Mouse (Mus musculus) layer of hippocampus, adult 9-11 months (tissue): ENCODE measurements around the gene Gm21833.
"Not testable (repeated sequence)": the region's sequence is repeated elsewhere in the genome, so short reads cannot be mapped to it uniquely, and the experiment has no call there.

Source experiments
- DNase-seq: peaks from one replicate; pipeline ENCODE4 v3.0.0; 2022

Gm21833 gene

DNA sequence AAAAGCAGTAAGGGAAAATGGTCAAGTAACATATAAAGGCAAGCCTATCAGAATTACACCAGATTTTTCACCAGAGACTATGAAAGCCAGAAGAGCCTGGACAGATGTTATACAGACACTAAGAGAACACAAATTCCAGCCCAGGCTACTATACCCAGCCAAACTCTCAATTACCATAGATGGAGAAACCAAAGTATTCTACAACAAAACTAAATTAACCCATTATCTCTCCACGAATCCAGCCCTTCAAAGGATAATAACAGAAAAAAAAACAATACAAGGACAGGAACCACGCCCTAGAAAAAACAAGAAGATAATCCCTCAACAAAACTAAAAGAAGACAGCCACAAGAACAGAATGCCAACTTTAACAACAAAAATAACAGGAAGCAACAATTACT, at the start of gene Gm21833:
Gene Gm21833 (plus strand): TSS at position 301 of the 400 bp plus-strand sequence.
- DNase-seq, result not testable (repeated sequence)

DNA sequence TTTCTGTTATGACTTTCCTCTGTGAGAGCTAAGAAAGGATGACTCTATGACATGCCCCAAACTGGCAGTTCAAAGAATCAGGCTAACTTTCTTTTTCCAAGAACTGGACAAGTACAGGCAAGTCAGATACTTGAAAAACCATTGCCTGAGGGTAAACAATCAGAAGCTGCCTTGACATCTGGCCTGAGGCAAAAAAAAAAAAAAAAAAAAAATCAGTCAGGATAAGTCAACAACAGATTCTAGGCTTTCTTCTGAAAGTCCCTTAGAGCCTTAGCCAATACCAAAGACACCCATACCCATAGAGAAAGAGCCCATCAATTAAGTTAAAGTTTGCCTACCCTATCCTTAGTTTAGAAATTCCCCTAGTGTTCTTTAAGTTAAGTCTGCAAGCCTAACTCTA, 38.7 kb upstream of the Gm21833 start:
- DNase-seq, result no peak

DNA sequence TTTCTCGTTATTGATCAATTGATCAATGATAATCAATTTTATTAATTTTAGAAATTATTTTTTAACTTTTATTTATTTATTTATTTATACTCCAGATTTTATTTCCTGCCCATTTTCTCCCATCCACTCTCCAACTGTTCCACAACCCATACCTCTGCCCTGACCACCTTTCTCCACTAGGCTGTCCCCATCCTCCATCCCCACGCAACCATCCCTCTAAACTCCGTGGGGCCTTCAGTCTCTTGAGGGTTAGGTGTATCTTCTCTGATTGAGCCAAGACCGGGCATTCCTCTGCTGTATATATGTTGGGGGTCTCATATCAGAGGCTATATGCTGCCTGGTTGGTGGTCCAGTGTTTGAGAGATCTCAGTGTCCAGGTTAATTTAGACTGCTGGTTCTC, 31.7 kb upstream of the Gm21833 start:
- DNase-seq, result no peak

DNA sequence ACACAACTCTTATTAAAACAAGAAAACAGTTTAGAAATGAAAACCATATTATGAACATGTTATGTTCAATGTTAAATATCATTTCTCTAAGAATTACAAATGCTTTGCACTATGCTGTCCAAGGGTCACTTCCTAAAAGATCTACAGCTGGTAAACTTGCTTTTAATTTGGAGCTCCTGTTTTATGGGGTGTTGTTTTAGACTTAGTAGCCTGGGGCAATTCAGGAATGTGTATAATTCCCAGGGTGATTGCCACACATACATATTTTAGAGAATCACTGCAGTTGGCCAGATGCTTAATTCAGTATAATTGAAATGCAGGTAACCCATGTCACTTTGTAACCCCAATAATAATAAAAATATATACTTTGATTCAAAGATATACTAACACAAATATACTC, 12.9 kb upstream of the Gm21833 start:
- DNase-seq, result no peak

DNA sequence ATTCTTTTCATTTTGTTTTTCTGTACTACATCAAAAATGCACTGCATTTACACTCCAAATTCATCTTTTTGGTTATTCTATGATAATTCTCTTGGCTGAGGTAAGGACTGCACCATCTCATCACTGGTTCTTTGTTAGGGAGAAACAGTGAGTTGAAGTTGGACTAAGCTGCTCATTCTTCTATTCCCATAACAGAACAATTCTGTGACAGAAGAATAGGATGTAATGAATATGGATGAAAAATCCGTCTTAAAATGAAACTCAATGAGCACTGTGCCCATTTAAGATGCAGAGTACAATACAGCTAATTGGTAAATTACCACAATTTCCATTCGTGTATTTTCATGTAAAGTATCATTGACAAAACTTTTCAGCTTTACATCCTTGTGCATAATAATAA, 11.6 kb upstream of the Gm21833 start:
- DNase-seq, result no peak

DNA sequence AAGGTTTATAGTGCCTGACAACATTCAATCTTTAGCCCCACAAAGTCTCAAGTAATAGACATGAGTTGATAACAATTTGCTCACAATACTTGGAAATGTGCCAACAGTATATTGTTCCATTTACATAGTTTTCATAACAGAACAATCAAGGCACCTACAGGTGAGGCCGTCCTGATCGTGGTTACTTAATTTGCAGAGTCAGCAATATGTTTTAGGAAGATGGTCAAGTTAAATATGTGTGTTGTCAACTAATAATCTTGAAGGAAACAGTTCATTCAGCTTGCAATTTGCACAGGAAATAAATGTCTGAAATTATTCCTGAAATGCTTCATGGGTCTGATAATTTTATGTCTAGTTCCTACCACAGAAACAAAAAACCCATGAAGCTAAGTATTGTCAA, 27.6 kb downstream of the Gm21833 start:
- no peak for DNase-seq

DNA sequence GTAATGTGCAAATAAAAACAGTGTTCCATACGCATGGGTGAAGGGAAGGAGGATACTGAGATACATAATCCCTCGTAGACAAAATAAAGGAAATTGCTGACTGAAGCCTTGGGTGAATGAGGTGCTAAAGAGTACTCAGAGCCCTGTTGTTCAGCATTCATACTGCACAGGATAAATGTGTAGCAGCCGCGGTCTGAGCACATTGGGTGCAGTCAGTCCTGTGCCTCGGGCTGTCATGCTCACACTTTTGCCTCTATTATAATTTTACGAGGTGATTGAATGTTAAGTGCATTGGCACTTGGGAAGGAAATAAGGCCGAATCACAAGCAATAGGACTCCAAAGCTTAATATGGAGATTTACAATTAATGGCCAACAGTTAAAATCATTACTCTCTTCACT, 36.4 kb downstream of the Gm21833 start:
- no peak for DNase-seq
